ENCODE assay signal across 11 mouse cellular contexts in the genomic region with DNA sequence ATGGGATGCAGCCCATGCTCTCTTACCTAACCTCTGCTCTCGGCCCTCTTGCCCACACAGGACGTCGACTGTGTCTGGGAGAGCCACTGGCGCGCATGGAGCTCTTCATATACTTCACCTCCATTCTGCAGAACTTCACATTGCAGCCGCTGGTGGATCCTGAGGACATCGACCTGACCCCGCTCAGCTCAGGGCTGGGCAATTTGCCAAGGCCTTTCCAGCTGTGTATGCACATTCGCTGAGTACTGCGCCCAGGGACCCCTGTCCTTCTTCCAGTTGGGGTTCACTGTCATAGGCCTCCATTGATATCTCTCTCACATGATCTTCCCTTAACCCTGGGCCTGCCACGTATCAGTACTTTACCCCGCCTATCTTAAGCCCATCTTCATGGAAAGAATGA. TPM values are rescaled to one million over a fixed set of nuclear protein-coding genes. Genes with fewer than 3 reads are reported as not detected.
DNase-seq lines count a peak whose midpoint lies in the region; ATAC-seq and TF ChIP-seq lines count a peak whose summit lies in the region.
"Had no signal": no experiment of that assay in that cellular context is flagged by ENCODE, and none has a peak within 500 bp of the region (broad histone marks: within the 10 kb centered on the region; RNA-seq: fewer than 3 reads in every experiment).

No protein-coding gene starts in this region.

- H3K4me3 ChIP-seq in lung, adult 2 months (replicated peaks; ENCODE audit: extremely low read depth, low read depth, low read length): no peak overlapping the region
- H3K4me3 ChIP-seq in liver, embryonic 14.5 days (ENCODE audit: insufficient read depth in 1 of 2, low read depth in 2 of 2, low read length in 2 of 2): no peak overlapping the region
- no peak overlapping the region for H3K4me3 ChIP-seq in hindbrain, embryonic 12.5 days
- no peak overlapping the region for H3K4me3 ChIP-seq in hindbrain, embryonic 14.5 days (replicated peaks; ENCODE audit: low read length)
- H3K4me3 ChIP-seq: myocyte had no signal

- peak; percentile 20; the same call in 1 of the 2 replicates for TF ChIP-seq POLR2A in lung, adult 2 months (IDR thresholded peaks at IDR 0.05; ENCODE audit: borderline replicate concordance, extremely low read depth, low read depth, low read length)

- H3K9me3 ChIP-seq in liver, embryonic 14.5 days (ENCODE audit: control insufficient read depth, low read length): no peaks in the 10 kb centered on the region
- no peaks in the 10 kb centered on the region for H3K9me3 ChIP-seq in hindbrain, embryonic 12.5 days (replicated peaks)
- H3K9me3 ChIP-seq in hindbrain, embryonic 14.5 days (ENCODE audit: control insufficient read depth, low read length): no peaks in the 10 kb centered on the region

- peak; percentile 41 to 47 for DNase-seq in cerebellum, postnatal 10 days
- no peak for DNase-seq in cerebellum, adult 11-12 months
- DNase-seq in lung, adult 2 months: no peak
- DNase-seq in lung, postnatal 10 days: no peak
- peak; percentile 60 to 65 for DNase-seq in kidney, adult 8-10 months
- peak in 2 of 3 experiments; percentile 17 to 24 for DNase-seq in liver, embryonic 14.5 days (ENCODE audit: low read depth in 3 of 3, low spot score in 3 of 3)
- no peak for DNase-seq in hindbrain, embryonic 14.5 days (ENCODE audit: low spot score)

- no peak for TF ChIP-seq CTCF in lung, adult 2 months (IDR thresholded peaks at IDR 0.05; ENCODE audit: insufficient read depth, low read length)
- TF ChIP-seq CTCF in liver, embryonic 14.5 days (IDR thresholded peaks at IDR 0.05; ENCODE audit: low read depth): no peak

- no peak for TF ChIP-seq EP300 in liver, embryonic 14.5 days (IDR thresholded peaks at IDR 0.05; ENCODE audit: low read depth)

- 48% methylated on average over 12 of the region's 12 CpGs for WGBS in lung, adult 2 months
- WGBS in liver, embryonic 14.5 days (ENCODE audit: insufficient replicate concordance): 54% methylated on average over 12 of the region's 12 CpGs
- WGBS in hindbrain, embryonic 12.5 days: 73% methylated on average over 12 of the region's 12 CpGs
- WGBS in hindbrain, embryonic 14.5 days: 74% methylated on average over 12 of the region's 12 CpGs

- 0 out of 2 replicates have a peak overlapping the region, but pooled peaks have one; percentile 18 for H3K4me2 ChIP-seq in liver, embryonic 14.5 days (ENCODE audit: low read depth)
- H3K4me2 ChIP-seq in hindbrain, embryonic 12.5 days (replicated peaks): no peak overlapping the region
- no peak overlapping the region for H3K4me2 ChIP-seq in hindbrain, embryonic 14.5 days (replicated peaks)

- H3K27ac ChIP-seq in liver, embryonic 14.5 days: no peak overlapping the region
- H3K27ac ChIP-seq in hindbrain, embryonic 12.5 days: no peak overlapping the region
- H3K27ac ChIP-seq in hindbrain, embryonic 14.5 days: no peak overlapping the region
- H3K27ac ChIP-seq: macrophage had no signal

- no peaks in the 10 kb centered on the region for H3K36me3 ChIP-seq in liver, embryonic 14.5 days (replicated peaks; ENCODE audit: control insufficient read depth, insufficient read depth, low read depth)
- H3K36me3 ChIP-seq in hindbrain, embryonic 12.5 days: no peaks in the 10 kb centered on the region
- H3K36me3 ChIP-seq in hindbrain, embryonic 14.5 days (replicated peaks; ENCODE audit: control insufficient read depth, insufficient read depth): no peaks in the 10 kb centered on the region

- 0 out of 2 replicates have a peak, but pooled peaks have one; percentile 18 for ATAC-seq in liver, embryonic 14.5 days (ENCODE audit: insufficient read depth)
- ATAC-seq in hindbrain, embryonic 12.5 days (ENCODE audit: low FRiP score): no peak
- ATAC-seq in hindbrain, embryonic 14.5 days (ENCODE audit: low FRiP score): no peak; the same call in 1 of the 2 replicates

- no peak overlapping the region for H3K9ac ChIP-seq in liver, embryonic 14.5 days (replicated peaks)
- no peak overlapping the region for H3K9ac ChIP-seq in hindbrain, embryonic 12.5 days
- no peak overlapping the region for H3K9ac ChIP-seq in hindbrain, embryonic 14.5 days

- no peaks in the 10 kb centered on the region for H3K27me3 ChIP-seq in liver, embryonic 14.5 days (ENCODE audit: control insufficient read depth, insufficient read depth, low read length)
- no peaks in the 10 kb centered on the region for H3K27me3 ChIP-seq in hindbrain, embryonic 12.5 days
- H3K27me3 ChIP-seq in hindbrain, embryonic 14.5 days (ENCODE audit: control insufficient read depth, insufficient read depth, low read length): no peaks in the 10 kb centered on the region

- no peaks in the 10 kb centered on the region for H3K4me1 ChIP-seq in lung, adult 2 months (ENCODE audit: control insufficient read depth, insufficient read depth, low read length)
- no peaks in the 10 kb centered on the region for H3K4me1 ChIP-seq in liver, embryonic 14.5 days (replicated peaks; ENCODE audit: control insufficient read depth in 2 of 2, insufficient read depth in 2 of 2, low read length in 1 of 2)
- no peaks in the 10 kb centered on the region for H3K4me1 ChIP-seq in hindbrain, embryonic 12.5 days
- no peaks in the 10 kb centered on the region for H3K4me1 ChIP-seq in hindbrain, embryonic 14.5 days (replicated peaks; ENCODE audit: control insufficient read depth, insufficient read depth, low read length)

RNA-seq across cellular contexts. Expression of a gene that starts 13.4 kb away (rescaled TPM):
- 3,886 and 4,289 TPM in 2 replicates for polyA plus RNA-seq in lung, adult 2 months (2012; rRNA removed)
- 0.09 and 0.21 TPM in 2 replicates for polyA plus RNA-seq in liver, embryonic 14.5 days (2012; rRNA removed)
- polyA plus RNA-seq in liver, embryonic 14.5 days (2014; fragmentation: Nextera tagmentation; extraction: Ambion mirVana): 0.32 and 0.45 TPM in 2 replicates
- polyA plus RNA-seq in hindbrain, embryonic 12.5 days (2016; fragmentation: Nextera tagmentation; extraction: Ambion mirVana): not detected in 2 replicates
- polyA plus RNA-seq in hindbrain, embryonic 14.5 days (2014; fragmentation: Nextera tagmentation; extraction: Ambion mirVana): not detected in 2 replicates
- polyA plus RNA-seq: macrophage had no signal

RNA-seq across cellular contexts. Expression of a gene that starts 20.4 kb away (rescaled TPM):
- polyA plus RNA-seq in lung, adult 2 months (2012; rRNA removed): not detected in 2 replicates
- not detected in 2 replicates for polyA plus RNA-seq in liver, embryonic 14.5 days (2012; rRNA removed)
- polyA plus RNA-seq in liver, embryonic 14.5 days (2014; fragmentation: Nextera tagmentation; extraction: Ambion mirVana): not detected in 2 replicates
- polyA plus RNA-seq in hindbrain, embryonic 12.5 days (2016; fragmentation: Nextera tagmentation; extraction: Ambion mirVana): 0.13 and 0.18 TPM in 2 replicates
- 0.17 and 0.19 TPM in 2 replicates for polyA plus RNA-seq in hindbrain, embryonic 14.5 days (2014; fragmentation: Nextera tagmentation; extraction: Ambion mirVana)
- polyA plus RNA-seq: macrophage had no signal

RNA-seq across cellular contexts. Expression of a gene that starts 33.4 kb away (rescaled TPM):
- polyA plus RNA-seq in lung, adult 2 months (2012; rRNA removed): 107 and 115 TPM in 2 replicates
- polyA plus RNA-seq in liver, embryonic 14.5 days (2012; rRNA removed): 22.2 and 23.3 TPM in 2 replicates
- 11.7 and 13.8 TPM in 2 replicates for polyA plus RNA-seq in liver, embryonic 14.5 days (2014; fragmentation: Nextera tagmentation; extraction: Ambion mirVana)
- polyA plus RNA-seq in hindbrain, embryonic 12.5 days (2016; fragmentation: Nextera tagmentation; extraction: Ambion mirVana): 95.0 and 102 TPM in 2 replicates
- 55.3 and 55.7 TPM in 2 replicates for polyA plus RNA-seq in hindbrain, embryonic 14.5 days (2014; fragmentation: Nextera tagmentation; extraction: Ambion mirVana)

RNA-seq across cellular contexts. Expression of a gene that starts 45.5 kb away (rescaled TPM):
- 67.8 and 69.0 TPM in 2 replicates for polyA plus RNA-seq in lung, adult 2 months (2012; rRNA removed)
- 15.2 and 15.9 TPM in 2 replicates for polyA plus RNA-seq in liver, embryonic 14.5 days (2012; rRNA removed)
- 18.3 and 19.1 TPM in 2 replicates for polyA plus RNA-seq in liver, embryonic 14.5 days (2014; fragmentation: Nextera tagmentation; extraction: Ambion mirVana)
- 86.6 and 101 TPM in 2 replicates for polyA plus RNA-seq in hindbrain, embryonic 12.5 days (2016; fragmentation: Nextera tagmentation; extraction: Ambion mirVana)
- 91.3 and 102 TPM in 2 replicates for polyA plus RNA-seq in hindbrain, embryonic 14.5 days (2014; fragmentation: Nextera tagmentation; extraction: Ambion mirVana)

RNA-seq across cellular contexts. Expression of a gene that starts 47.7 kb away (rescaled TPM):
- not detected in 2 replicates for polyA plus RNA-seq in lung, adult 2 months (2012; rRNA removed)
- polyA plus RNA-seq in liver, embryonic 14.5 days (2012; rRNA removed): 0.04 TPM in 2 replicates
- polyA plus RNA-seq in liver, embryonic 14.5 days (2014; fragmentation: Nextera tagmentation; extraction: Ambion mirVana): 0.28 TPM in 1 of 2 replicates, not detected in the other
- polyA plus RNA-seq in hindbrain, embryonic 12.5 days (2016; fragmentation: Nextera tagmentation; extraction: Ambion mirVana): 0.85 and 1.9 TPM in 2 replicates
- not detected in 2 replicates for polyA plus RNA-seq in hindbrain, embryonic 14.5 days (2014; fragmentation: Nextera tagmentation; extraction: Ambion mirVana)
- polyA plus RNA-seq: heart, embryonic 16.5 days; macrophage; myocyte had no signal

Comparison
In these comparisons a context has a peak if more than half of its experiments do, and no peak if none do; other contexts are left out.
1. DNase-seq: peak in cerebellum, postnatal 10 days (2 of 2), kidney, adult 8-10 months (2 of 2) and liver, embryonic 14.5 days (2 of 3); none in cerebellum, adult 11-12 months (single experiment), lung, adult 2 months (single experiment), lung, postnatal 10 days (single experiment) and hindbrain, embryonic 14.5 days (single experiment).
2. RNA of a gene that starts 13.4 kb away (polyA plus RNA-seq): 3,886 to 4,289 TPM in lung, adult 2 months; 0.09 to 0.45 TPM in liver, embryonic 14.5 days, not detected in hindbrain, embryonic 12.5 days and not detected in hindbrain, embryonic 14.5 days; every median in the first group is over 1,000 times any median in the second.